Mouse (Mus musculus) intestine, embryonic 15.5 days (tissue): Measurements from ENCODE around the gene Psg16. TPM values are rescaled to one million over a fixed set of nuclear protein-coding genes. Genes with fewer than 3 reads are reported as not detected.
A peak's percentile ranks its signal among the peaks of the same experiment; 100 is the strongest.
"Not testable (repeated sequence)": the region's sequence is repeated elsewhere in the genome, so short reads cannot be mapped to it uniquely, and the experiment has no call there.

Source experiments
- ATAC-seq: fragments of 200-750 bp; cut with Nextera tagmentation; 2 replicates; pipeline ENCODE4 v1.8.0; 2017; ENCODE audit warnings: moderate TSS enrichment, moderate library complexity
- H3K27ac ChIP-seq: fragments of 300-500 bp; sonication (generic); 2 replicates; pipeline ENCODE4 v1.5.1; 2015; ENCODE audit warnings: mild to moderate bottlenecking, inconsistent platforms
- H3K27me3 ChIP-seq: fragments of 300-500 bp; sonication (generic); replicated peaks from 2 replicates; pipeline ENCODE4 v1.6.1; 2015; ENCODE audit warnings: inconsistent platforms
- H3K36me3 ChIP-seq: fragments of 300-500 bp; sonication (generic); 2 replicates; pipeline ENCODE4 v1.6.1; 2015; ENCODE audit warnings: inconsistent platforms
- H3K4me1 ChIP-seq: fragments of 300-500 bp; sonication (generic); replicated peaks from 2 replicates; pipeline ENCODE4 v1.6.1; 2015; ENCODE audit warnings: inconsistent platforms
- H3K4me2 ChIP-seq: fragments of 300-500 bp; sonication (generic); replicated peaks from 2 replicates; pipeline ENCODE4 v1.6.1; 2015; ENCODE audit warnings: mild to moderate bottlenecking, inconsistent platforms
- H3K4me3 ChIP-seq: fragments of 300-500 bp; sonication (generic); replicated peaks from 2 replicates; pipeline ENCODE4 v1.5.1; 2015; ENCODE audit warnings: inconsistent platforms
- H3K9ac ChIP-seq: fragments of 300-500 bp; sonication (generic); 2 replicates; pipeline ENCODE4 v1.6.1; 2015; ENCODE audit warnings: inconsistent platforms
- H3K9me3 ChIP-seq: fragments of 300-500 bp; sonication (generic); 2 replicates; pipeline ENCODE4 v1.6.1; 2016; ENCODE audit warnings: inconsistent platforms
- WGBS: fragments of 180-500 bp; shearing (Covaris S2); methylation state at CpG from one replicate; pipeline ENCODE4 v1.1.7; 2015; 5-methylcytosine and 5-hydroxymethylcytosine counted together
- polyA plus RNA-seq: library from polyadenylated mRNA; unstranded; fragments of >200 nt; fragmentation: Nextera tagmentation; extraction: Ambion mirVana; gene quantifications from 2 replicates; pipeline ENCODE4 v1.2.1, GENCODE M21; 2015

The Psg16 gene
- polyA plus RNA-seq, 1 experiment from 2014 or later, result 0.40 TPM

GRCm38 (mm10) chr7:17058071-17058689 lies 15.7 kb upstream of the Psg16 start:
- WGBS, result 1% methylated on average over 16 of the region's 16 CpGs
- H3K9ac ChIP-seq, result peak overlapping the region; percentile 49
- peak overlapping the region; percentile 64 for H3K4me3 ChIP-seq
- peak overlapping the region; percentile 75 for H3K4me2 ChIP-seq
- H3K36me3 ChIP-seq, result peaks cover 12% of the 10 kb centered on the region
- H3K27me3 ChIP-seq, result no peaks in the 10 kb centered on the region
- peaks cover 30% of the 10 kb centered on the region for H3K4me1 ChIP-seq
- ATAC-seq, result peak; percentile 73
- no peaks in the 10 kb centered on the region for H3K9me3 ChIP-seq
- H3K27ac ChIP-seq, result peak overlapping the region; percentile 99

- H3K27me3 ChIP-seq, result no peaks in the 10 kb centered on the region
- ATAC-seq, result peak; percentile 1
- peaks cover 30% of the 10 kb centered on the region for H3K4me1 ChIP-seq
- H3K9ac ChIP-seq, result peak overlapping the region; percentile 76
- H3K9me3 ChIP-seq, result no peaks in the 10 kb centered on the region
- H3K36me3 ChIP-seq, result peaks cover 7% of the 10 kb centered on the region
- WGBS, result 18% methylated on average over 8 of the region's 8 CpGs
- H3K27ac ChIP-seq, result peak overlapping the region; percentile 99
- H3K4me3 ChIP-seq, result peak overlapping the region; percentile 64
- peak overlapping the region; percentile 75 for H3K4me2 ChIP-seq
Observed at GRCm38 (mm10) chr7:17058816-17059462, 14.9 kb upstream of the Psg16 start.

- H3K4me3 ChIP-seq, result peak overlapping the region; percentile 64
- H3K4me2 ChIP-seq, result peak overlapping the region; percentile 75
- H3K4me1 ChIP-seq, result peaks cover 30% of the 10 kb centered on the region
- ATAC-seq, result no peak
- no peaks in the 10 kb centered on the region for H3K9me3 ChIP-seq
- H3K36me3 ChIP-seq, result peaks cover 5% of the 10 kb centered on the region; the same call in 1 of the 2 replicates
- peak overlapping the region; percentile 99 for H3K27ac ChIP-seq
- H3K27me3 ChIP-seq, result no peaks in the 10 kb centered on the region
- WGBS, result 37% methylated on average over 3 of the region's 3 CpGs
- H3K9ac ChIP-seq, result peak overlapping the region; percentile 76
Observed at GRCm38 (mm10) chr7:17059463-17059844, 14.4 kb upstream of the Psg16 start.

- peak; percentile 32 for ATAC-seq
Observed at GRCm38 (mm10) chr7:17060031-17060781, 13.6 kb upstream of the Psg16 start.

GRCm38 (mm10) chr7:17060782-17061605 lies 12.8 kb upstream of the Psg16 start:
- H3K4me1 ChIP-seq, result peaks cover 26% of the 10 kb centered on the region
- H3K4me2 ChIP-seq, result peak overlapping the region; percentile 75
- ATAC-seq, result no peak
- H3K27ac ChIP-seq, result peak overlapping the region; percentile 99
- H3K36me3 ChIP-seq, result no peaks in the 10 kb centered on the region
- no peaks in the 10 kb centered on the region for H3K9me3 ChIP-seq
- H3K9ac ChIP-seq, result peak overlapping the region; percentile 76
- H3K27me3 ChIP-seq, result no peaks in the 10 kb centered on the region
- WGBS, result 45% methylated on average over 21 of the region's 22 CpGs
- peak overlapping the region; percentile 64 for H3K4me3 ChIP-seq

More at GRCm38 (mm10) chr7:17060031-17060781, 13.6 kb upstream of the Psg16 start:
- Histone ChIP-seq H3K27ac (peak overlapping the region; percentile 99), H3K4me1 (peaks cover 30% of the 10 kb centered on the region), H3K9ac (peak overlapping the region; percentile 76), H3K36me3 (no peaks in the 10 kb centered on the region), H3K4me2 (peak overlapping the region; percentile 75), H3K4me3 (peak overlapping the region; percentile 64), H3K27me3 (no peaks in the 10 kb centered on the region), H3K9me3 (no peaks in the 10 kb centered on the region)
- WGBS, result 13% methylated on average over 9 of the region's 9 CpGs

GRCm38 (mm10) chr7:17062389-17062788 lies 11.5 kb upstream of the Psg16 start, which contains the start of gene Hif3a:
Gene Hif3a, minus strand, starts transcription at chr7:17062427.
- peak; percentile 64 for ATAC-seq
- H3K27me3 ChIP-seq, result no peaks in the 10 kb centered on the region
- peak within 1 kb of the TSS; percentile 99 for H3K27ac ChIP-seq
- WGBS, result under 1% methylated on average over 15 of the region's 15 CpGs
- peak within 1 kb of the TSS; percentile 75 for H3K4me2 ChIP-seq
- peaks cover 24% of the 10 kb centered on the region for H3K4me1 ChIP-seq
- peak within 1 kb of the TSS; percentile 64 for H3K4me3 ChIP-seq
- H3K9me3 ChIP-seq, result no peaks in the 10 kb centered on the region
- H3K36me3 ChIP-seq, result no peaks in the 10 kb centered on the region
- peak within 1 kb of the TSS; percentile 76 for H3K9ac ChIP-seq

- Histone ChIP-seq H3K4me2 (peak overlapping the region; percentile 75), H3K4me3 (peak overlapping the region; percentile 64), H3K4me1 (peaks cover 22% of the 10 kb centered on the region), H3K36me3 (no peaks in the 10 kb centered on the region), H3K27ac (peak overlapping the region; percentile 99), H3K9me3 (no peaks in the 10 kb centered on the region), H3K9ac (peak overlapping the region; percentile 76), H3K27me3 (no peaks in the 10 kb centered on the region)
- ATAC-seq, result peak; percentile 59
- WGBS, result 7% methylated on average over 11 of the region's 11 CpGs
Observed at GRCm38 (mm10) chr7:17062845-17063244, 11.0 kb upstream of the Psg16 start.

GRCm38 (mm10) chr7:17065620-17066019 lies 8.2 kb upstream of the Psg16 start:
- Histone ChIP-seq H3K4me2 (no peak overlapping the region), H3K4me1 (0 out of 2 replicates have a peak, but pooled peaks cover 1% of the 10 kb centered on the region), H3K27me3 (no peaks in the 10 kb centered on the region), H3K27ac (no peak overlapping the region), H3K9me3 (no peaks in the 10 kb centered on the region), H3K9ac (no peak overlapping the region), H3K36me3 (no peaks in the 10 kb centered on the region), H3K4me3 (no peak overlapping the region)
- ATAC-seq, result no peak
- 66% methylated on average over 9 of the region's 9 CpGs for WGBS

GRCm38 (mm10) chr7:17066412-17066811 lies 7.4 kb upstream of the Psg16 start:
- no peaks in the 10 kb centered on the region for H3K9me3 ChIP-seq
- H3K9ac ChIP-seq, result no peak overlapping the region
- H3K36me3 ChIP-seq, result no peaks in the 10 kb centered on the region
- no peak overlapping the region for H3K4me2 ChIP-seq
- ATAC-seq, result no peak
- WGBS, result 2% methylated on average over 2 of the region's 2 CpGs
- no peaks in the 10 kb centered on the region for H3K27me3 ChIP-seq
- no peaks in the 10 kb centered on the region for H3K4me1 ChIP-seq
- no peak overlapping the region for H3K4me3 ChIP-seq
- H3K27ac ChIP-seq, result no peak overlapping the region

GRCm38 (mm10) chr7:17067000-17067399 lies 6.8 kb upstream of the Psg16 start:
- Histone ChIP-seq H3K27me3 (no peaks in the 10 kb centered on the region), H3K36me3 (no peaks in the 10 kb centered on the region), H3K9me3 (no peaks in the 10 kb centered on the region), H3K27ac (no peak overlapping the region), H3K4me3 (no peak overlapping the region), H3K9ac (no peak overlapping the region), H3K4me2 (no peak overlapping the region), H3K4me1 (no peaks in the 10 kb centered on the region)
- no peak for ATAC-seq

- not testable (repeated sequence) for H3K4me2 ChIP-seq, H3K27me3 ChIP-seq, H3K4me3 ChIP-seq, H3K36me3 ChIP-seq, ATAC-seq, H3K9ac ChIP-seq, H3K9me3 ChIP-seq, H3K4me1 ChIP-seq, H3K27ac ChIP-seq
- WGBS, result 66% methylated on average over 5 of the region's 5 CpGs
Observed at GRCm38 (mm10) chr7:17067651-17068050, 6.2 kb upstream of the Psg16 start.

- Histone ChIP-seq H3K4me2 (no peak overlapping the region), H3K9me3 (no peaks in the 10 kb centered on the region), H3K4me3 (no peak overlapping the region), H3K4me1 (peaks cover 3% of the 10 kb centered on the region; the same call in 1 of the 2 replicates), H3K36me3 (no peaks in the 10 kb centered on the region), H3K27me3 (no peaks in the 10 kb centered on the region), H3K27ac (no peak overlapping the region), H3K9ac (no peak overlapping the region)
- WGBS, result 54% methylated on average over 5 of the region's 5 CpGs
- ATAC-seq, result no peak
Observed at GRCm38 (mm10) chr7:17073513-17073903, 332 bp upstream of the Psg16 start.
